Mouse (Mus musculus): ENCODE results near the gene Hbb-bt. TPM values are rescaled to one million over a fixed set of nuclear protein-coding genes. Genes with fewer than 3 reads are reported as not detected.
"Not testable (repeated sequence)": the region's sequence is repeated elsewhere in the genome, so short reads cannot be mapped to it uniquely, and the experiment has no call there.

Hbb-bt gene
- 10 to 100 TPM; 16.8 to 31.9 (median 25.7) TPM for total RNA-seq (2022)

DNA sequence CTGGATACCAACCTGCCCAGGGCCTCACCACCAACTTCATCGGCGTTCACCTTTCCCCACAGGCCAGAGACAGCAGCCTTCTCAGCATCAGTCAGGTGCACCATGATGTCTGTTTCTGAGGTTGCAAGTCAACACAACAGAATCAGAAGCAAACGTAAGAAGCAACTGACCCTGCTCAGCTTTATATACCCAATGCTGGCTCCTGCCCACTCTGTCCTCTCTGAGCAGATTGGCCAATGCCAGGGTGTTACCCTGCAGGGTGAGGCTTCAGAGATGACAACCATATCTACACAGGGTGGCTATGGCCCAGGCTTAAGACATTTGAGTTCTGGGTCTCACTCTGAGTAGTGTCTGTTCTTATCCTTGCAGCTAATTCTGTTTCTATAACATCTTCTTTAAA is at the start of gene Hbb-bt:
Gene Hbb-bt (minus strand): TSS at position 231 of the 400 bp plus-strand sequence.
- DNase-seq (ENCODE audit: low spot score in 2 of 2): no peak

- no peak for DNase-seq (ENCODE audit: low spot score in 2 of 2)
Observed at GRCm38 (mm10) chr7:103861531-103861930, 47.7 kb upstream of the Hbb-bt start.

DNA sequence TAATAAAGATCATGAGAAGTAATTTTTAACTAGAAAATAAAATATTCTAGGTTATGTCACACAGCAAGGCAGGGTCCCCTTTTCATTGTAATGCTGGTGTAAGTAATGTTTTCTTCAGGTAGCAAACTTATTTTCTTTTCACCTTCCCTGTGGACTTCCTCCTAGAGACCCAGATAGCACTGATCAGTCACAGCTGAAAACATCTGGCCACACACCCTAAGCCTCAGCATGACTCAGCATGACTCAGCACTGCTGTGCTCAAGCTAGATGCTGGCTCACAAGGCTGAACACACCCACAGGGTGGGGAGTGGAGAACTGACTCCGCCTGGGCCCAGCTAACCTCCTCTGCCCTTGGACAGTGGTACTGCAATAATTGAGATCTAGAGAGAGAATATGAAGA is 47.1 kb upstream of the Hbb-bt start:
- DNase-seq (ENCODE audit: low spot score in 2 of 2): no peak

GRCm38 (mm10) chr7:103859076-103859475 is 45.3 kb upstream of the Hbb-bt start:
- DNase-seq (ENCODE audit: low spot score in 2 of 2): no peak

- no peak for DNase-seq (ENCODE audit: low spot score in 2 of 2)
Observed at GRCm38 (mm10) chr7:103854669-103855068, 40.9 kb upstream of the Hbb-bt start.

DNA sequence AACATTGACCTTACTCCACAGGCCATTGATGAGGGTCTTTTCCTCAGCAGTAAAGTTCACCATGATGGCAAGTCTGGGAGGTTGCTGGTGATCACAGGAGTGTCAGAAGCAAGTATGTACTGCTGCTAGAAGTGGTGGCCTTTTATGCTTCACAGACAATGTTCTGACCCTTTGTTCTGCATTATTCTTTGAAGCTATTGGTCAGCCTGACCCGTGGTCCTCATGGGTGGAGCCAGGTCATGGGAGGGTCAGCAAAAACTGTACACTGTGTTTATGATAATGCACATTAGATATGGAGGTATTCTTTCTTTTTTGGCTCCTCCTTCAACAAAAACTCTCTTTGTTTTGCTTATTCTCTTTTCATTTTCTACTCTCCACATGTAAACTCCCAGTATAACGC is 39.3 kb upstream of the Hbb-bt start, which contains the start of gene Hbb-y:
Gene Hbb-y (minus strand): TSS at position 127 of the 400 bp plus-strand sequence.
- no peak for DNase-seq (ENCODE audit: low spot score in 2 of 2)

- DNase-seq (ENCODE audit: low spot score in 2 of 2): no peak
Observed at GRCm38 (mm10) chr7:103844525-103845325, 30.9 kb upstream of the Hbb-bt start.

DNA sequence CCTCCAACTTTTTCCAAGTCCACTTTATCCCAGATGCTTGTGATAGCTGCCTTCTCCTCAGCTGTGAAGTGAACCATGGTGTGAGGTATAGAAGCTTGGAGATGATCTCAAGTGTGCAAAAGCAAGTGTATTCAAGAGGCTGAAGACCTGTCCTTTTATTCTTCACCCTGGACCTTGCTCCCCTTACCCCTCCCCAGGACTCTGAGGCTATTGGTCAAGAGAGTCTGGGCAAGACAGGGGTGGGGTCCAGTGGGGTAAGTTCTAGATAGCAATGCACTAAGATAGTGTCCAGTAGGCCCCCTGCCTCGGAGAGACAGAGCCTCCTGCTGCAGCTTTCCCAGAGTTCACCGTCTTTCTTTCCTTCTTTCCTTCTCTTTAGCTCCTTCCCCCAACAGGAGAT is 29.2 kb upstream of the Hbb-bt start, which contains the start of gene Hbb-bh1:
Gene Hbb-bh1 (minus strand): TSS at position 131 of the 400 bp plus-strand sequence.
- no peak for DNase-seq (ENCODE audit: low spot score in 2 of 2)

- no peak for DNase-seq (ENCODE audit: low spot score in 2 of 2)
Observed at GRCm38 (mm10) chr7:103840268-103840667, 26.5 kb upstream of the Hbb-bt start, which contains the start of gene Hbb-bh2. TSS of gene Hbb-bh2 (minus strand) at chr7:103840520.

- no peak for DNase-seq (ENCODE audit: low spot score in 2 of 2)
Observed at GRCm38 (mm10) chr7:103827808-103828207, 14.0 kb upstream of the Hbb-bt start, which contains the start of gene Hbb-bs. TSS of gene Hbb-bs (minus strand) at chr7:103828096.

DNA sequence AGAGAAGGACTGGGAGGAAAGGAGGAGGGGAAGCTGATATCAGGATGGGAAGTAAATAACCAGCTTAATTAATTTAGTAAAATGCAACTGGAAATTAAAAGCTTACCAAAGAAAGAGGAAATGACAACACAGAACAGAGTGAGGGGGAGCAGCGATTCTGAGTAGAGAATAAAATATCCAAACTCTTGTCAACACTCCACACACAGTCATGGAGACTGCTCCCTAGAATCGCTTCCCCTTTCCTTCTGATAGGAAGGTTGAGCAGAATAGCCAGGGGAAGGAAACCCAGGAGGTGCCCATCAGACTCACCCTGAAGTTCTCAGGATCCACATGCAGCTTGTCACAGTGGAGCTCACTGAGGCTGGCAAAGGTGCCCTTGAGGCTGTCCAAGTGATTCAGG is 13.3 kb upstream of the Hbb-bt start:
- DNase-seq (ENCODE audit: low spot score in 2 of 2): not testable (repeated sequence)

GRCm38 (mm10) chr7:103826255-103826887 is 12.6 kb upstream of the Hbb-bt start:
- DNase-seq (ENCODE audit: low spot score in 2 of 2): no peak

DNA sequence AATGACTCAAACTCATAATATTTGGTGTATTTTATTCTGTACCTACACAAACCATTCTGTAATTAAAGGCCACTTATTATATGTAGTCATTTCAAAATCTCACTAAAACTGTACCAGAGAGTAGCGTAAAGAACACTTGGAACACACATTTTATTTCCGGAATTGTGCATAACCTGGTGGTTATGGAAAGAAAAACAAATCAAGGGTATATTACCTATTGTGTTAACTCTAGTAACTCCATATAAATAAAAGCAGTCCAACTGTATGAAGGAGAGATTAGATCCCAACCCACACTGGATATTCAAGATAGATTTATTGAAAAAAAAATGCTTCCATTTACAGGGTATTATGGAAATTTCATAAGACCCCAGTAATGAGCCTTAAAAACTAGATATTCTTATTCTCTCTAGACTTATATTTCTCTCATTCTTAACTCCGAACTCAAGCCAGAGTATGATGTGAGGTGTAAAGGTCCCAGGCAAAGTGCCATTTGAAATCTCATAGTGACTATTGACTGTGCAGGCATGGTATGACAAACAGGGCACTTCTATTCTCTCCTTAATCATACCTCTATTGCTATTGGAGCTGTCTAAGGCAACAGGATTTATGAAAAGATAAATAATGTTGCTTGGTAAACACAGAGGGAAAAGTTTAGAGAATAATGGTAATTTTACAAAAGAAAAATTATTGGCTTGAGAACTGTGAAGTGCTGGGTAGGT is 11.9 kb upstream of the Hbb-bt start:
- no peak for DNase-seq (ENCODE audit: low spot score in 2 of 2)

- DNase-seq (ENCODE audit: low spot score in 2 of 2): no peak
Observed at GRCm38 (mm10) chr7:103824597-103824996, 10.8 kb upstream of the Hbb-bt start.

GRCm38 (mm10) chr7:103815085-103815484 is 1.3 kb upstream of the Hbb-bt start:
- DNase-seq (ENCODE audit: low spot score in 2 of 2): not testable (repeated sequence)

GRCm38 (mm10) chr7:103813152-103813551 is 644 bp downstream of the Hbb-bt start:
- not testable (repeated sequence) for DNase-seq (ENCODE audit: low spot score in 2 of 2)

- no peak for DNase-seq (ENCODE audit: low spot score in 2 of 2)
Observed at GRCm38 (mm10) chr7:103812174-103812573, 1.6 kb downstream of the Hbb-bt start.

DNA sequence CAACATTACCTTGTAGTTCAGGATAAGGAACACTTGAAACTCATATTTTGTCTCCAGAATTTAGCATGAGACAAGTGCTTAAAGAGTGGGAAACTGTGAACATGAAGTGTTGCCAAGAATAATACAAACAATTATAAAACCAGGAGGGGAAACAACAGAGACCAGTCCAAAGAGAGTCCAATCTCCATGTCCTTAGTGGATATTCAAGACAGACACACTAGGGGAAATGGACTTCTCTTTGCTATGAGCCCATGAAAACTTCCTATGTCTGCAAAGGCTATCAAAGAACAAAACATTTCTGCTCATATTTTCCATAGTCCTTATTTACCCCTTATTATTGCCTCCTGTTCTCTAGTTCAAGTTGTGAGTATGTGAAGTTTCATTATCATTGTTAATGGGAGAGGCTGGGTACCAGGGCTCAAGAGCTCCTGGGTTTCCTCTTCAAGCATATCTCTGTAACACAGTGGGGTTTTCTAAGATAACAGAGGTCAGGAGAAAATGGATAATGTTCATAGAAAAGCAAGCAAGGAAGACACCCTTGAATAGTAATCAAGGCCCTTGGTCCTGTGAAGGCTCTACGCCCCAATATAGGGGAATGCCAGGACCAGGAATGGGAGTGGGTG is 2.5 kb downstream of the Hbb-bt start:
- no peak for DNase-seq (ENCODE audit: low spot score in 2 of 2)

- no peak for DNase-seq (ENCODE audit: low spot score in 2 of 2)
Observed at GRCm38 (mm10) chr7:103810746-103811145, 3.0 kb downstream of the Hbb-bt start.

- no peak for DNase-seq (ENCODE audit: low spot score in 2 of 2)
Observed at GRCm38 (mm10) chr7:103810296-103810695, 3.5 kb downstream of the Hbb-bt start.

- no peak for DNase-seq (ENCODE audit: low spot score in 2 of 2)
Observed at GRCm38 (mm10) chr7:103809801-103810155, 4.0 kb downstream of the Hbb-bt start.

Measured in left cerebral cortex, adult 8-10 months (tissue).